Mouse (Mus musculus) Patski (cell line): ENCODE data around the gene Hoxa3. TPM values are rescaled to one million over a fixed set of nuclear protein-coding genes. Genes with fewer than 3 reads are reported as not detected.

ENCODE experiments used
- ATAC-seq: fragments of 100-300 bp; one replicate; pipeline ENCODE4 v1.8.0; 2021
- CTCF ChIA-PET: fragments of 350-600 bp; sonication (Branson Sonifier 250); formaldehyde crosslinking; loops from one replicate; lab custom pipeline; 2022; ENCODE audit warnings: inconsistent platforms; lab: Charles Lee
- POLR2A ChIA-PET: fragments of 350-600 bp; sonication (Branson Sonifier 250); formaldehyde crosslinking; loops from one replicate; lab custom pipeline; 2022; ENCODE audit warnings: antibody characterized with exemption, inconsistent platforms; lab: Charles Lee
- DNase-seq: peaks from one replicate; pipeline ENCODE4 v3.0.0-alpha.2; 2011; ENCODE audit warnings: low read depth, low spot score
- H3K27me3 ChIP-seq: fragments of 371-371 bp; one replicate; pipeline ENCODE4 v1.5.1; 2021
- CTCF ChIP-seq: fragments of 100-300 bp; IDR thresholded peaks from one replicate; pipeline ENCODE4 v1.5.1; 2021
- in situ Hi-C: fragments of 300-500 bp; cut with MboI; formaldehyde crosslinking; loops from 3 replicates; pipeline ENCODE4 v1.11.1; 2018; ENCODE audit warnings: low pct_unique_long_range_greater_than_20kb, mixed read lengths
- polyA plus RNA-seq: library from polyadenylated mRNA; unstranded; gene quantifications from one replicate; pipeline ENCODE4 v1.2.3, GENCODE M21; 2021

Gene Hoxa3
- polyA plus RNA-seq, 1 experiment from 2014 or later, result 12.3 TPM

DNA sequence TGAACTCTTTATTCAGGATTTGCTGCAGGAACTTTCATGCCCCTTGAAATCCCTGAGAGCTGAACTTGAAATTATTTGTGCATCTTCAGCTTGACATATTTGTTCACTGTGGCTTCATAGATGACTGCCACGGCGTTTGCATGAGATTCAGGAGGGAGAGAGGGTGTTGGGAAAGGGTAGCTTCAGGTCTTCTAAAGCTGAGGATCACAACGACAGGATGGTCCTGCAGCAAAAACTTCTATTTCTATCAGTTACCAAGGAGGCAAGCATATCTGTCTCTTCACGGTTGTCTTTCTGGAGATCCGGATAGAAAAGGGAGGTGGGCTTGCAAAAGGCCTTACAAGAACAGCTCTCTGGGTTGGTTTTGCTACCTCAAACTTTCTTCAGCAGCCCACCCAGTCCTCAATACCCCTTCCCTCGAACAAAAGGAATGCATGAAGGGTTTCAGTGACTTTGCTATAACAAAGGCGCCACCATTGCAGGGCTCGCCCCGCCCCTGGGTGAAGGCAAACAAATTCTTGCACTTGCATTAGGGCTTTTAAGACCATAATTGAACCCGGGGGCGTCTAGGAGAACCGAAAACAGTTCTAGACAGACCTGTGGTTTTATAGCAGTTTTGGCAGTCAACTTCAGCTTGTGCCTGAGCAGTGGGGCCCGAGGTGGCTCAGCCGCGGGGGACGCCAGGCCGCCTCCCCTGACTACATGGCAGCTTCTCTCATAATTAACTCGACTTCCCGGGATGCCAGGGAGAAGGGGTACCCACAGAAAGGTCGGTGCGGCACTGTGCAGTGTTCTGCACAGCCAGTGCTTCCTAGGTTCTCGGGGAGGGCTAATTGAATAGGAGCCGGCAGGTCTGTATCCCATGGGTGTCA lies 34.9 kb upstream of the Hoxa3 start:
- ATAC-seq, result no peak
- no peak for DNase-seq
- no peaks in the 10 kb centered on the region for H3K27me3 ChIP-seq
- TF ChIP-seq CTCF, result no peak
- POLR2A ChIA-PET, result interaction anchor here (0.9 to 21.2 kb wide), 3 partner anchors 9 to 25 kb away, joined by 4 to 778 read pairs (median 6); partner anchors contain the start of genes Gm28308, Hoxa3, Hoxa6 and Hoxa7
- CTCF ChIA-PET, result interaction anchor here (4.4 kb wide), 1 partner anchor 9 kb away, joined by 27 read pairs; no protein-coding TSS in a partner anchor
- in situ Hi-C loops, result loop anchor here (25.0 kb wide), 1 partner anchor 1261 kb away; no protein-coding TSS in a partner anchor

DNA sequence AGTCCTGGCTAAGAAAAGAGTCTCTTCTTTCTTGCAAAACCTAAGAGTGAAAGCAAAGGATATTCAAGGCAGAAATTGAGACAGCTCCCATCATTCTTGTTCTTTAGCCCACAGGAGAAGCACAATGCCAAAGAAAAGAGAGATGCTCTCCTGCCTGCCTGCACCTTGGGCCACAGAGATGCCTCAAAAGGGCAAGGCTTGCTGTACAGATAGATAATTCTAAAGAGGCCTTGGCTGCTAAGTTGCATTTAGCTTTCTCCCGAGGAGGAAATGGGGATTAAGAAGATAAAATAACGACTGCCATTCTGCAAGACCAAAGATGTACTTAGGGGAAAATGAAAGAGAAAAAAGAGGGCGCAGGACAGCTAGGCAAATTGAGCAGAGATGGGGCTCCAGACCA lies 33.8 kb upstream of the Hoxa3 start:
- DNase-seq (no peak), ATAC-seq (peak; percentile 2)
- no peaks in the 10 kb centered on the region for H3K27me3 ChIP-seq
- ChIA-PET POLR2A (interaction anchor here (0.6 to 21.2 kb wide), 5 partner anchors 8 to 590 kb away, joined by 5 to 778 read pairs (median 6); partner anchors contain the start of genes 5730596B20Rik, Gm28308, Hoxa3 and Hoxa6), CTCF (interaction anchor here (1.3 to 4.4 kb wide), 3 partner anchors 10 to 69 kb away, joined by 4 to 27 read pairs (median 5); partner anchors contain the start of gene 5730596B20Rik)
- in situ Hi-C loops, result loop anchor here (25.0 kb wide), 1 partner anchor 1260 kb away; no protein-coding TSS in a partner anchor
- TF ChIP-seq CTCF, result no peak

DNA sequence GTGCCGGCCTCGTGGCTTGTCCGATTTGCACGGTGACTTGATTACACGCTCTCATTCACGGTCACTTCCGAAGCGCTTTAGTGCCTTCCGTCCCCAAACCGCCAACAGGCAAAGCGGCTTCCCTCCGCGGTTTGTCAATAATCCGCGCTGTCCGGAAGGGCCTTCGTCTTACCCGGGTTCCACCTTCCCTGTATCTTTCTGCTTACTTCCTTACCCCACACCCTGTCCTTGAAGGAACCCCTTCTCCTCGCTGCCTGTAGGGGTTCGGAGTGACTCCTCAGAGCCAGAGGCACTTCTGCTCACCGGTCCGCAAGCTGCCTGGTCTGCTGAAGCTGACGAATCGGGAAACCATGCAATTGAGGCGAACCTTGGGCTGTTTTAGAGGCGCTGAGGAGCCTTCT lies 33.3 kb upstream of the Hoxa3 start:
- H3K27me3 ChIP-seq, result no peaks in the 10 kb centered on the region
- ChIA-PET CTCF (interaction anchor here (1.3 to 4.4 kb wide), 3 partner anchors 10 to 69 kb away, joined by 4 to 27 read pairs (median 5); partner anchors contain the start of gene 5730596B20Rik), POLR2A (interaction anchor here (0.6 to 21.2 kb wide), 7 partner anchors 8 to 591 kb away, joined by 4 to 778 read pairs (median 6); partner anchors contain the start of genes 5730596B20Rik, Gm28308, Hoxa13 and Hoxa3)
- no peak for DNase-seq
- in situ Hi-C loops, result loop anchor here (25.0 kb wide), 1 partner anchor 1259 kb away; no protein-coding TSS in a partner anchor
- ATAC-seq, result peak; percentile 56
- no peak for TF ChIP-seq CTCF

DNA sequence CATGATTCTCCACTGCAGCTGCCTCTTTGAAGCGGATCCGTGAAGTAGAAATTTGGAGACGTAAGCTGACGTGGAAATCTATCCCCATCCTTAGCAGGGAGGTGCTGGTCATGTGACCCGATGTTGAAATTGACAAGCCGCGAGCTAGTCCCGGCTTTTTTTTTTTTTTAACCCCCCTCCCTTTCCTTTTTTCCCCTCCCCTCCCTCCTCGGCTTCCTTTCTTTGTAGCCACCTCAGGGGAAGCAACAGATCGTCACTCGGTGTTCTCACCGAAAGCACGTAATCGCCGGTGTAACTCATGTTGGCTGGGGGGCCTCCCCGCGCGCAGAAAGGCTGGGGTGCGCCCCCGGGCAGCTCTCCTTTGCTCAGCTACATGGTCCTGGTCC lies 32.6 kb upstream of the Hoxa3 start, which contains the start of gene Hoxa11:
Gene Hoxa11 (minus strand): TSS at position 54 of the 386 bp plus-strand sequence.
- DNase-seq (no peak), ATAC-seq (peak; percentile 22)
- ChIA-PET CTCF (interaction anchor here (1.0 to 4.4 kb wide), 6 partner anchors 10 to 68 kb away, joined by 4 to 27 read pairs (median 5); partner anchors contain the start of genes 5730596B20Rik and Hoxa9), POLR2A (interaction anchor here (1.1 to 21.2 kb wide), 6 partner anchors 11 to 73 kb away, joined by 4 to 778 read pairs (median 9); partner anchors contain the start of genes 5730596B20Rik, Gm28308, Hoxa13 and Hoxa3)
- no peaks in the 10 kb centered on the region for H3K27me3 ChIP-seq
- TF ChIP-seq CTCF, result no peak
- in situ Hi-C loops, result loop anchor here (25.0 kb wide), 1 partner anchor 1258 kb away; no protein-coding TSS in a partner anchor

DNA sequence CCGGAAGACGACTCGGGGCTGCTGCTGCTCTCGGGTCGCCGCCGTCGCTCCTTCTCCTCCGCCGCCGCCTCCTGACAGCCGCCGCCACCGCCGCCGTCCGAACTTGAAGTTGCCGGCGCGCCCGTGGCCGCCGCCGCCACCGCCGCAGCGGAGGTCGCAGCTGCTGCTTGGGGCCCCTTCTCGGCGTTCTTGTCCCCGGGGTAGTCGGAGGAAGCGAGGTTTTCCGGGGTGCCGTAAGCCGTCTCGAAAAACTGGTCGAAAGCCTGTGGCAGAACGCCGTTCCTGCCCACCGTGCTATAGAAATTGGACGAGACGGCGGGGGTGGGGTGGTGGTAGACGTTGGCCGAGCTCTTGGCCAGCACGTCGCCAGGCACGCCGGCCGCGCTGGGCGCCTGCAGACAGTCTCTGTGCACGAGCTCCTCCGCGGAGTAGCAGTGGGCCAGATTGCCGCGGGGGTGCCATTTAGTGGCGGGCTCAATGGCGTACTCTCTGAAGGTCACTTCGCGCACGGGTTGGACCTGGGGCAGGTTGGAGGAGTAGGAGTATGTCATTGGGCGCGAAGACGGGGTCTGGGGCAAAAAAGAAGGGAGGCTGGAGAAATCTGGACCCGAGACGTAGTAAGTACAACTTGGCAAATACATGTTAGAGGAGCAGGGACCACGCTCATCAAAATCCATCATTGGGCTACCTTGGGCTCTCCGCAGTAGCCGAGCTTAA lies 32.1 kb upstream of the Hoxa3 start:
- ChIA-PET POLR2A (interaction anchor here (0.6 to 21.2 kb wide), 7 partner anchors 11 to 72 kb away, joined by 3 to 778 read pairs (median 8); partner anchors contain the start of genes 5730596B20Rik, Gm28308, Hoxa13 and Hoxa3), CTCF (interaction anchor here (1.0 to 4.4 kb wide), 6 partner anchors 9 to 68 kb away, joined by 4 to 27 read pairs (median 5); partner anchors contain the start of genes 5730596B20Rik and Hoxa9)
- in situ Hi-C loops, result loop anchor here (25.0 kb wide), 1 partner anchor 1258 kb away; no protein-coding TSS in a partner anchor
- ATAC-seq (no peak), DNase-seq (no peak)
- H3K27me3 ChIP-seq, result no peaks in the 10 kb centered on the region
- no peak for TF ChIP-seq CTCF

DNA sequence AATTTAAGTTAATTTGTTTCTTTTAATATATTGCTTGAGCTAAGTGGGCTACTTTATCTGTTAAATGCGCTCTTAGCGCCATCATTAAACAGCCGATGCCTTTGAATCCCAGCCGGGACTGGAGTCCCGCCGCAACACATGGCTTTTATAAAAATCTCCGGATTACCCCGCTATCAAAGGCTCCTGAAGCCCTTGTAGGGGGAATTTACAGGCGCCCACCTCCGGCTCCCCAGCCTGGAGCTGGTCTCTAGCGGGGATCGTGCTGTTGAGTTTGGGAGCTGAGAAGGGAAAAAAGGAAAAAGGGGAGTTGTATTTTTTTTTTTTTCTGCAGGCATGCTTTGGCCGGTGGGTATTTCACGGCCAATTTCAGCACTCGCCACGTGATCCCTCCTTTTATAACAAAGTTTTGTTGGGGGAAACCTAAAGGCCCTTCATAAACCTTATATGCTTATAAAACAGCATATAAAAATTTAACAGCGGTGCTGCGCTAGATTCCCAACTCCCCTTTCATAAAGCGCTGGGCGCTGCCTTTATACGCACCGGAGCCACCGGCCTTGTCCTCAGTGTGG lies 31.4 kb upstream of the Hoxa3 start:
- ChIA-PET POLR2A (interaction anchor here (0.6 to 21.2 kb wide), 5 partner anchors 12 to 710 kb away, joined by 3 to 778 read pairs (median 3); partner anchors contain the start of genes Gm28308, Hoxa3, Hoxa6 and Hoxa7), CTCF (interaction anchor here (1.0 to 4.4 kb wide), 3 partner anchors 9 to 33 kb away, joined by 5 to 27 read pairs (median 6); no protein-coding TSS in a partner anchor)
- DNase-seq, result no peak
- in situ Hi-C loops, result loop anchor here (25.0 kb wide), 1 partner anchor 1257 kb away; no protein-coding TSS in a partner anchor
- TF ChIP-seq CTCF, result no peak
- H3K27me3 ChIP-seq, result no peaks in the 10 kb centered on the region
- ATAC-seq, result no peak

DNA sequence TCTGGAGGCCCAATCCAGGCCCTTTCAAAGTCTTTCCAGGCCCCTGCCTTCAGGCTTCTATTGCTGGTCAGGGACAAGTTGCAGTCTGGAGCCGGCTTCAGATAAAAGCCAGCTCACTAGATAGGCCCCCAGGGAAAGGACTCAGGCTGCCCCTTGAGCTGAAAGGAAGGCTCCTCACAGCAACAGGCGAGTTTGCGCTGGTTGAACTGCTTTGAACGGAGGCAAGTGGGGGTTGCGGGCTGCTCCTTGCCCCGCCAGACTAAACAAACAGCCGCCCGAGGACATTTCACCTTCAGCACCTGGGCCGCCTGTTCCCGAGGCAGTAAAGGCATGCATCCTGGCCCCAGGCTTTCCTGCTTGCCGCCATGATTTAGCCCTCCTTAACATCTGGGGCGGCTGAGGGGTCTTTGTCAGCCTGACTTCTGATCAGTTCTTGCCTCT lies 30.6 kb upstream of the Hoxa3 start:
- ATAC-seq (no peak), DNase-seq (no peak)
- in situ Hi-C loops, result loop anchor here (25.0 kb wide), 1 partner anchor 1256 kb away; no protein-coding TSS in a partner anchor
- POLR2A ChIA-PET, result interaction anchor here (21.2 kb wide), 1 partner anchor 21 kb away, joined by 778 read pairs; the partner anchor contains the start of genes Gm28308, Hoxa3, Hoxa6 and Hoxa7
- H3K27me3 ChIP-seq, result no peaks in the 10 kb centered on the region
- no peak for TF ChIP-seq CTCF
- CTCF ChIA-PET, result interaction anchor here (0.7 to 1.1 kb wide), 2 partner anchors 14 to 20 kb away, joined by 3 to 4 read pairs; no protein-coding TSS in a partner anchor

DNA sequence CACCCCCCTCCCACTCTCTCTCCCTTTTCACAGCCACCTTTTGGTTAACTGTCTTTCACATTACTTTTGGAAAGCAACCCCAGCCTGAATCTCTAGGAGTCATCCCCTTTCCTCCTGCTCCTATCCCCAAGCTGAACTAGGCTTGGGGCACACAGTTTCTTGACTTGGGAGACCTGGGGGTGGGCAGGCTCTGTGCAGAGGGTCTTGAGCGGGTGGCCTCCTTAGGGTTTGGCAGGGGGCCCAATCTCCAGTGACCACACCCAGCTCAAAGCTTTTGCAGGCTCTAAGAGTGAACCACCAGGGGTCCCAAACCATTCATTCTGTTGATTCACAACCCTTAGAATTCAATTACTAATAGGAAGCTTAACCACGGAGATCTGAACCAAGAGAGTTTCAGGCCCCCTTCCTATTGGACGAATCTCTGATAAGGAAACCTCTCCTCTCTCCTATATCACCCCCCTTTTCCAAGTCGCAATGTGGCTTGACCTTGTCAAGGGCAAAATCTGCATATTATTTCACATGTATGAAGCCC lies 29.7 kb upstream of the Hoxa3 start:
- TF ChIP-seq CTCF, result no peak
- ChIA-PET POLR2A (interaction anchor here (21.2 to 37.4 kb wide), 2 partner anchors 20 to 65 kb away, joined by 378 to 778 read pairs; partner anchors contain the start of genes 5730596B20Rik, Gm28308, Hoxa3 and Hoxa6), CTCF (interaction anchor here (1.1 kb wide), 2 partner anchors 11 to 20 kb away, joined by 4 to 6 read pairs; no protein-coding TSS in a partner anchor)
- in situ Hi-C loops, result loop anchor here (25.0 kb wide), 1 partner anchor 1256 kb away; no protein-coding TSS in a partner anchor
- H3K27me3 ChIP-seq, result no peaks in the 10 kb centered on the region
- no peak for ATAC-seq
- DNase-seq, result no peak
